Mouse (Mus musculus): ENCODE results near the gene B3gat2. TPM values are rescaled to one million over a fixed set of nuclear protein-coding genes. Genes with fewer than 3 reads are reported as not detected.

B3gat2 gene
- total and polyA plus RNA-seq, 2 experiments = under 0.01 TPM; not detected in 1

DNA sequence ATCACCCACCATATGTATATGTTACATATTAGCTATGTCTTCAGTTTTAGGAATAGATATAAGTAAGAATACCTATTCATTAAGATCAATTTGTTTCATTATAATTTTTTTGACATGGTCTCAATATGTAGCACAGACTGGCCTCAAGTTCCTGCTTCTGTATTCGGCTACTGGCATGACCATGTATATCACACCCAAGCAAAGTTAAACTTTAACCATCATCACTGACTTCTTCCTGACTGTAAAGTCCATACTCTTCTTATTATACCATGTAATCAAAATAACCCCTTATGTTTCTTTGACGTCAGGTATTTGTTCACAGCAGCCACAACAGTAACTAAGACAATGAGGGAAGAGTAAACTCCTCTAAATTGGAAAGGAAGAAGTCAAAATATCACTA lies 99.4 kb downstream of the B3gat2 start:
- DNase-seq (ENCODE audit: extremely low read depth, low read depth, low spot score) = no peak
- Histone ChIP-seq H3K4me1 (ENCODE audit: control insufficient read depth, insufficient read depth, low read length) (no peaks in the 10 kb centered on the region), H3K36me3 (ENCODE audit: control insufficient read depth, insufficient read depth, low read length) (peaks cover 29% of the 10 kb centered on the region), H3K4me3 (ENCODE audit: insufficient read depth, low read depth, low read length) (no peak overlapping the region), H3K79me2 (ENCODE audit: control insufficient read depth, insufficient read depth, low read length) (no peaks in the 10 kb centered on the region), H3K27me3 (ENCODE audit: control insufficient read depth, insufficient read depth, low read length) (no peaks in the 10 kb centered on the region), H3K9ac (ENCODE audit: low read depth, low read length) (no peak overlapping the region), H3K27ac (replicated peaks; ENCODE audit: insufficient read depth, low read depth, low read length) (no peak overlapping the region)
- TF ChIP-seq CTCF (IDR thresholded peaks at IDR 0.05; ENCODE audit: low read depth, low read length) = no peak
- no peak for TF ChIP-seq POLR2A (IDR thresholded peaks at IDR 0.05; ENCODE audit: extremely low read depth, insufficient read depth, low read length)
- 68% methylated on average over 2 of the region's 2 CpGs for WGBS

DNA sequence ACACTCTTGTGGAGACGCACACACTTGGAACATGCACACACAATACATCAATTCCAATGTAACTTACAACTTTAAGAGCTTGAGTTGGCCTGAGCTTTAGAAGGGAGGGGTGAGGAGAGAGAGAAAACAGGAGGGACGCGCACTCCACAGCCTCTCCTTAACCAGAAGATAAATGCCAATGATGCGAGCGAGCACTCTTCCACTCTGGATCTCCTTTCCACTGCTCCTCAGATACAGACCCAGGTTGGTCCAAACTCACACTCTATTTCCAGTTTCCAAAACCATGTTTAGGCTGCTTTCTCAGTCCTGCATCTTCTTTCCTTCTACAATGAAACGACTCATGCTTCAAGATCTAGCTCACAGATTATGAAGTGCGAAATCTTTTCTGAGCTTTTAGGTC lies 104.0 kb downstream of the B3gat2 start:
- Histone ChIP-seq H3K36me3 (ENCODE audit: control insufficient read depth, insufficient read depth, low read length) (peaks cover 13% of the 10 kb centered on the region), H3K27ac (replicated peaks; ENCODE audit: insufficient read depth, low read depth, low read length) (no peak overlapping the region), H3K9ac (ENCODE audit: low read depth, low read length) (no peak overlapping the region), H3K79me2 (ENCODE audit: control insufficient read depth, insufficient read depth, low read length) (no peaks in the 10 kb centered on the region), H3K4me1 (ENCODE audit: control insufficient read depth, insufficient read depth, low read length) (no peaks in the 10 kb centered on the region), H3K4me3 (ENCODE audit: insufficient read depth, low read depth, low read length) (no peak overlapping the region), H3K27me3 (ENCODE audit: control insufficient read depth, insufficient read depth, low read length) (no peaks in the 10 kb centered on the region)
- no peak for TF ChIP-seq CTCF (IDR thresholded peaks at IDR 0.05; ENCODE audit: low read depth, low read length)
- TF ChIP-seq POLR2A (IDR thresholded peaks at IDR 0.05; ENCODE audit: extremely low read depth, insufficient read depth, low read length) = no peak
- no peak for DNase-seq (ENCODE audit: extremely low read depth, low read depth, low spot score)
- 97% methylated on average over 7 of the region's 7 CpGs for WGBS

DNA sequence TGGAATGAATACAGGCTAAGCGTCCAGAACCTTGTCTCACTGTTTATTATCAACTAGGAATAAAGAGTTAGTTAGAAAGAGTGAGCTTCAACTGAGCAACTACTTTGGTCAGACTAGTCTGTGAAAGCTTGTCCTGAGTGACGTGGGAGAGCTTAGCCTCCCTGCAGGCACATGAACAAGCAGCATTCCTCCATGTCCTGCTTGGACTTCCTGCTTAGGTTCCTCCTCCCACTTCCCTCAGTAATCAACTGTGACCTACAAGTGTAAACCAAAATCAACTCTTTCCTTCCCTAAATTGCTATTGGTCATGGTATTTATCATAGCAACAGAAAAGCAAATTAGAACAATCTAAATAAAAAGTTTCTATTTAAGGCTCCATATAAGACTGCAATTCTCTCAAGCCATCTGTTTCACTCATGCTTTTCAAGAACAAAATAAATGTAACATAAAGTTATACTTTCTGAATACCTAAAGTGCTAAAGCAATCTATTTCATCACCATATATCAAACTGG lies 105.9 kb downstream of the B3gat2 start:
- peaks cover 16% of the 10 kb centered on the region for H3K36me3 ChIP-seq (ENCODE audit: control insufficient read depth, insufficient read depth, low read length)
- H3K79me2 ChIP-seq (ENCODE audit: control insufficient read depth, insufficient read depth, low read length) = no peaks in the 10 kb centered on the region
- no peaks in the 10 kb centered on the region for H3K27me3 ChIP-seq (ENCODE audit: control insufficient read depth, insufficient read depth, low read length)
- DNase-seq (ENCODE audit: extremely low read depth, low read depth, low spot score) = peak; percentile 13
- TF ChIP-seq POLR2A (IDR thresholded peaks at IDR 0.05; ENCODE audit: extremely low read depth, insufficient read depth, low read length) (no peak), CTCF (IDR thresholded peaks at IDR 0.05; ENCODE audit: low read depth, low read length) (no peak)
- H3K27ac ChIP-seq (replicated peaks; ENCODE audit: insufficient read depth, low read depth, low read length) = no peak overlapping the region
- no peak overlapping the region for H3K9ac ChIP-seq (ENCODE audit: low read depth, low read length)
- H3K4me3 ChIP-seq (ENCODE audit: insufficient read depth, low read depth, low read length) = no peak overlapping the region
- no peaks in the 10 kb centered on the region for H3K4me1 ChIP-seq (ENCODE audit: control insufficient read depth, insufficient read depth, low read length)
- WGBS = 74% methylated on average over 2 of the region's 2 CpGs

DNA sequence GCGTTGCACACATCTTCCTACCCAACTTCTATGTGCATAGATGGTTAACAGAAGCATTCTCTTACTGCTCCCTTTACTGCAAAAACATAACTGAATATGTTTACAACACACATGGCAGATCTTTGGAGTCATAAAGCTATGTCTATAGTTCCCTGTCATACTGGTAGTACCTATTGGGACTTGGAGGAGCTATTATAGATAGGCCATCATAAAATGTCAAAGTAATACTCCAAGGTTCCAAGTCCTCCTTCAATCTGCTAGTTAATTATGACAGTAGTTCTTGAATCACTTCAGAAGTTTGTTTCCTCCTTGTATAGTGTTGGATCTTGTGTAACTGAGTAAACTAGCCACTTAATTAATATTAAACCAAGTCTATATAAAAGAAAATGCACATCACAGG lies 110.6 kb downstream of the B3gat2 start:
- Histone ChIP-seq H3K27ac (replicated peaks; ENCODE audit: insufficient read depth, low read depth, low read length) (no peak overlapping the region), H3K36me3 (ENCODE audit: control insufficient read depth, insufficient read depth, low read length) (peaks cover 17% of the 10 kb centered on the region), H3K4me3 (ENCODE audit: insufficient read depth, low read depth, low read length) (no peak overlapping the region), H3K4me1 (ENCODE audit: control insufficient read depth, insufficient read depth, low read length) (no peaks in the 10 kb centered on the region), H3K27me3 (ENCODE audit: control insufficient read depth, insufficient read depth, low read length) (no peaks in the 10 kb centered on the region), H3K79me2 (ENCODE audit: control insufficient read depth, insufficient read depth, low read length) (no peaks in the 10 kb centered on the region), H3K9ac (ENCODE audit: low read depth, low read length) (no peak overlapping the region)
- 97% methylated on average over 1 of the region's 1 CpGs for WGBS
- no peak for DNase-seq (ENCODE audit: extremely low read depth, low read depth, low spot score)
- no peak for TF ChIP-seq POLR2A (IDR thresholded peaks at IDR 0.05; ENCODE audit: extremely low read depth, insufficient read depth, low read length)

DNA sequence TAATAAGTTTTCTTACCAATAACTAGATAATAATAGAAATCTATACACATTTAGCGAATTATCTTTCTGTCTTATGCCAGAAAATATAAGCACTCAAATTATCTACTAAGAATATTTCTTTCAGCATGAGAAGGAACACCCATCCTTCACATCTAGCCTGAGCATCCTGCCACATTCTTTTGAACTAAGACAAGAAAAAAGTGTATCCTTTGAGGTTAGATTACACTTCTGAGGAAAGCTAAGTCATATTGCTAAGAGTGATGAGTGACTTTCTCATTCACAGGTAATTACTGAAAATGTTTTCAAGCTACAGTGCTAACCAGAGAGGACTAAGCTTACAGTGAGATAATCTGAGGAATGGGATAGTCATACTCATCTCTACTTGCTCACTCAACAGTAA lies 121.1 kb downstream of the B3gat2 start:
- H3K9ac ChIP-seq (ENCODE audit: low read depth, low read length) = no peak overlapping the region
- no peak overlapping the region for H3K4me3 ChIP-seq (ENCODE audit: insufficient read depth, low read depth, low read length)
- H3K79me2 ChIP-seq (ENCODE audit: control insufficient read depth, insufficient read depth, low read length) = no peaks in the 10 kb centered on the region; the same call in 1 of the 2 replicates
- no peak for DNase-seq (ENCODE audit: extremely low read depth, low read depth, low spot score)
- H3K4me1 ChIP-seq (ENCODE audit: control insufficient read depth, insufficient read depth, low read length) = no peaks in the 10 kb centered on the region
- no peaks in the 10 kb centered on the region for H3K27me3 ChIP-seq (ENCODE audit: control insufficient read depth, insufficient read depth, low read length)
- WGBS = 100% methylated on average over 1 of the region's 1 CpGs
- no peak for TF ChIP-seq CTCF (IDR thresholded peaks at IDR 0.05; ENCODE audit: low read depth, low read length)
- no peak for TF ChIP-seq POLR2A (IDR thresholded peaks at IDR 0.05; ENCODE audit: extremely low read depth, insufficient read depth, low read length)
- H3K27ac ChIP-seq (replicated peaks; ENCODE audit: insufficient read depth, low read depth, low read length) = no peak overlapping the region
- peaks cover 2% of the 10 kb centered on the region for H3K36me3 ChIP-seq (ENCODE audit: control insufficient read depth, insufficient read depth, low read length)

DNA sequence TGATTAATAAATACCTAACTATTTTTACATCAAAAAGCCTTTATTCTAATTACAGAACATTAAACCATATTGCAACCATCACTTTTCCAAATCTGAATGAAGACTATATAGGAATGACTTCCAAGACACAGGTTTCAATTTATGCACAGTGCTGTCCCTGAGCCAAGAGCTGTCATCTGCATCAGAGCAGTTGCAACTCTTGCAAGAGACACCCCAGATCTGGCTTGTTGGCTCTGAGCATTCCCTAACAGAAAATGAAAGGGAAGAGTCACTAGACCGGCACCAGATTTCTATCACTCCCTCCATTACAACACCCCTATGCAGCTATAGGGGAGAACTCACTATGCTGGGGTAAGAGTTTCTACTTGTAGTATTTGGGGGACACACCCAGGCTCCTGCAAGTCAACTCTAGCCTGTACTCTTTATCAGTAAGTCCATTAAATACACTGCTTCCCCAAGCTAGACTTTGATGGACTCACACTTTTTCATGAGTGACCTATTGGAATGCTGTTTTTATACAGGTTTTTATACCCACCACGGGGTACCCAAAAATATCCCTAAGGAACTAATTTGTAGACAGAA lies 122.6 kb downstream of the B3gat2 start:
- Histone ChIP-seq H3K27ac (replicated peaks; ENCODE audit: insufficient read depth, low read depth, low read length) (no peak overlapping the region), H3K79me2 (ENCODE audit: control insufficient read depth, insufficient read depth, low read length) (no peaks in the 10 kb centered on the region; the same call in 1 of the 2 replicates), H3K27me3 (ENCODE audit: control insufficient read depth, insufficient read depth, low read length) (no peaks in the 10 kb centered on the region), H3K9ac (ENCODE audit: low read depth, low read length) (no peak overlapping the region), H3K36me3 (ENCODE audit: control insufficient read depth, insufficient read depth, low read length) (peaks cover 2% of the 10 kb centered on the region), H3K4me1 (ENCODE audit: control insufficient read depth, insufficient read depth, low read length) (no peaks in the 10 kb centered on the region), H3K4me3 (ENCODE audit: insufficient read depth, low read depth, low read length) (no peak overlapping the region)
- 85% methylated on average over 2 of the region's 2 CpGs for WGBS
- DNase-seq (ENCODE audit: extremely low read depth, low read depth, low spot score) = no peak
- TF ChIP-seq POLR2A (IDR thresholded peaks at IDR 0.05; ENCODE audit: extremely low read depth, insufficient read depth, low read length) (no peak), CTCF (IDR thresholded peaks at IDR 0.05; ENCODE audit: low read depth, low read length) (no peak)
